Mouse (Mus musculus) layer of hippocampus, adult 8-10 months (tissue): ENCODE results near the gene Pigg. TPM values are rescaled to one million over a fixed set of nuclear protein-coding genes. Genes with fewer than 3 reads are reported as not detected.
A peak's percentile ranks its signal among the peaks of the same experiment; 100 is the strongest.

Source experiments
- DNase-seq, 2 experiments: peaks; one replicate each; pipeline ENCODE4 v3.0.0; 2022; ENCODE audit warnings: low spot score in 2 of 2
- total RNA-seq, 4 experiments: library from RNA; stranded (reverse); gene quantifications; 2 replicates each; pipeline ENCODE4 v1.2.4; 2022

The Pigg gene
- total RNA-seq, 4 experiments from 2014 or later: 10.8 to 15.2 (median 12.7) TPM

- DNase-seq: no peak
Observed at GRCm38 (mm10) chr5:108354056-108354455, 41.6 kb downstream of the Pigg start.

GRCm38 (mm10) chr5:108357862-108358261 is 45.5 kb downstream of the Pigg start:
- no peak for DNase-seq

- DNase-seq: no peak
Observed at GRCm38 (mm10) chr5:108359491-108359890, 47.1 kb downstream of the Pigg start.

GRCm38 (mm10) chr5:108360211-108360610 is 47.8 kb downstream of the Pigg start:
- DNase-seq: no peak

DNA sequence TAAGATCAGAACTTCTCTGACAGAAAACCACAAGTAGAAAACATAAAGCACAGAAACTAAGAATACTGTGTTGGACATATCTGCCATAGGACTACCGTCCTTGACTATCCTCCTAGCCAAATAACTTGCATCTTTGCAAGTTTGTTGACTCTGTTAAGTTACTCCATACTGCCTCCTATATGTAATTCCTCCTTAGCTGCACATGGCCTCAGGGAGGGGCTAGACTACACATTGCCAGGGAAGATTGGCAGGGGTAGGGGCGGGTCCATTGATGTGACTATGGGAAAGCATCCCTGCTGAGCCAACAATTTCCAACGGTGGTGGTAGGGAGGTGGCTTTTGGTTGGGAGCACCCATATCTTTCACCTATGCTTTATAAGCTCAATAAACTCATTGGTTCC is 49.9 kb downstream of the Pigg start:
- DNase-seq: no peak

- no peak for DNase-seq
Observed at GRCm38 (mm10) chr5:108366328-108366983, 54.0 kb downstream of the Pigg start.

- DNase-seq: peak in 1 of 2 experiments; percentile 43
Observed at GRCm38 (mm10) chr5:108366984-108367841, 54.8 kb downstream of the Pigg start.

GRCm38 (mm10) chr5:108367871-108368332 is 55.5 kb downstream of the Pigg start, which contains the start of gene Gm42517:
TSS of gene Gm42517 (minus strand) at chr5:108367922.
- DNase-seq: no peak

- DNase-seq: no peak
Observed at GRCm38 (mm10) chr5:108368446-108368845, 56.0 kb downstream of the Pigg start.

DNA sequence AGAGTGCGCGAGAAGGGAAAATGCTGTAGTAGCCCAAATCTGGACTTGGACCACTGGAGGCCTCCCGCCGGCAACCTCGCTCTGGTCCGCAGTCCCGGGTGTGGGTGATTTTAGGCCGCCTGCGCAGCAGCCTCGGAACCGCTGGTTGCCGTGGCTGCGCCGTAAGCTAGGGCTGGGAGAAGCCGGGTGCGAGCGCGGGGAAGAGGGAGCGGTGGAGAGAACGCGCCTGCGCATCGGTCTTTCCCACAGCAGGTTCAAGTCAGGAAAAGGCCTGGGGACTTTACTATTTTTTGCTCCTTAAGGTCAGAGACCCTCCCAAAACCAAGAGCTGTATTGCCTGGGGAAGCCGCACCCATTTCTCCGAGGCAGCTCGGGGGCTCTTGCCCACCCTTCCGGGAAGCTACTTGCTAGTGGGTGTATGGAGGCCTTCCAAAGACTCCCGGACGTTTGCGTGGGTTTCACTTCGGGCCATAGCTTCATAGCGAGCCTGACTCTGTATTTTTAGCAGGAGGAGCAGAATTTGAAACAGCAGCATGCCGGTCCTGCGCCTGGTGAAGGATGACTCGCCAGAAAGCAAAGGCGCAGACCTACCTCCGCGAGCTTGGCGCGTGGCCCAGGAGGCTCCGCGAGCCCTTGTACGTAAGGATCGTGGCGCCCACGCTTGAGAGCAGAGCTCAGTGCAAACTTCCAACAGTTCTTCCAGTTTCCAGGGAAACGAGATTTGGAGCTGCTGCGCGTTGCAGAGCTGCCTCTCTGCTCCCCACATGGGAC is 56.6 kb downstream of the Pigg start:
- DNase-seq: peak; percentile 86 to 87

GRCm38 (mm10) chr5:108369964-108370363 is 57.6 kb downstream of the Pigg start:
- no peak for DNase-seq

- no peak for DNase-seq
Observed at GRCm38 (mm10) chr5:108374079-108374478, 61.7 kb downstream of the Pigg start.

- DNase-seq: no peak
Observed at GRCm38 (mm10) chr5:108376059-108376458, 63.6 kb downstream of the Pigg start.

GRCm38 (mm10) chr5:108378346-108378745 is 65.9 kb downstream of the Pigg start:
- DNase-seq: no peak

GRCm38 (mm10) chr5:108385632-108386031 is 73.2 kb downstream of the Pigg start:
- peak; percentile 50 to 71 for DNase-seq

DNA sequence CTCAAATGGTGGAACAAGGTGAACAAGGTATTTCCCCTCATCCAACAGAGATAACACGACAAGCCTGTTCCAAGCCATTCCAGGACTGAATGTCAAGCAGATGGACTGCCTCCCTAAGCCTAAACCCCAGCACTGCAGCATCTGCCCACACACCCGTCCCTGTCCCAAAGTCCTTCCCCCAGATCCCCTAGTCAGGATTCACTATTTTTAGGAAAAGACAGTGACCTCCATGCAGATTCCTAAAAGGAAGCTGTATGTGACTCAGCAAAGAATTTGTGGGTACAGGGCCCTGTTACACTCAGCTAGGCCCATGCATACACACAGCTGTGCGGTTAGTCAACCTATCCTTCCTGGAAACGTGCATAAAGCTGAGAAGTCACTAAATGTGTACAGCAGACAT is 74.0 kb downstream of the Pigg start:
- DNase-seq: no peak

- DNase-seq: no peak
Observed at GRCm38 (mm10) chr5:108388201-108388600, 75.8 kb downstream of the Pigg start, which contains the start of gene Pde6b. TSS of gene Pde6b (plus strand) at chr5:108388391.

DNA sequence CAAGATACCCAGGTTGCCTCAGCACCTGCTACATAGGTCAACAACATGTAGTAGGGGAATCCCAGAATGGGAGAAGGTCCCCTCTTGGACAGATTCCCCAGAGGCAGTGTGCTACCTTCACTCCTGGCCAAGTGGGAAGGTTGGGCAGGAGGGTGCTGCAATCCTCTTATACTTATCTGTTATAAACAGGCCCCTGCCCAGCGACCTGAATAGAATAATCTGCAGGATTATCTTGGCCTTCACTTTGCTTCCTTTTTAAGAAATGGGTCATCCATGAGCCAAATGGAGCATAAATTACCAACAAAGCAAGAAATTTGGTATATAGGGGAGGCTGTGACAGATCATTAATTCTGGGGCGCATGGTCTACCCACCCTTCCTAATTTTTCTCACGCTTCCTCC is 77.3 kb downstream of the Pigg start:
- no peak for DNase-seq
